Mouse (Mus musculus): ENCODE data around the gene Neb.

DNA sequence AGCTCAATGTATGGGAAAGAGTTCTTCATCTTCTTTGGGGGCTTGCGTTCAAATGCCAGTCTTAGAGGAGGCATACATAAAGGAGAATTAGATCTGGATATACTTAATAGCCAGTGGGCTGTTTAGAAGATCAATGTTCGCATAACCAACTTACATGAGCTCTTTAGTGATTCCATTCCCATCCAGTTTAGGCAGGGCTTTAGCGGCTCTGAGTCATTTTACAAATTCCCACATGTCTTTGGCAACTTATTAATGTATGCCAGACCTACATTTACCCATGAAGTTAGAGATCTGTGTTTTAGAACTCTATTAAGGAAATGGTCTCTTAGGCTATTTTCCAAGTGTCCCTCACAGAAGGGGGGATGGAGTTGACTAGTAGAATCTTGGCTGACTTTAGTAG lies 47.8 kb upstream of the Neb start:
- no peak for TF ChIP-seq CTCF (IDR thresholded peaks at IDR 0.05; ENCODE audit: control insufficient read depth, insufficient read depth, insufficient replicate concordance, low read depth, low read length)
- no peak for TF ChIP-seq POLR2A (IDR thresholded peaks at IDR 0.05; ENCODE audit: control insufficient read depth, low read depth, low read length)

All from testis, adult 2 months (tissue).